Mouse (Mus musculus) spleen, adult 12 weeks (tissue): ENCODE measurements around the gene Kcnj12.

Source experiments
- DNase-seq: peaks from one replicate; pipeline ENCODE4 v3.0.0; 2022; ENCODE audit warnings: low spot score

Gene Kcnj12

DNA sequence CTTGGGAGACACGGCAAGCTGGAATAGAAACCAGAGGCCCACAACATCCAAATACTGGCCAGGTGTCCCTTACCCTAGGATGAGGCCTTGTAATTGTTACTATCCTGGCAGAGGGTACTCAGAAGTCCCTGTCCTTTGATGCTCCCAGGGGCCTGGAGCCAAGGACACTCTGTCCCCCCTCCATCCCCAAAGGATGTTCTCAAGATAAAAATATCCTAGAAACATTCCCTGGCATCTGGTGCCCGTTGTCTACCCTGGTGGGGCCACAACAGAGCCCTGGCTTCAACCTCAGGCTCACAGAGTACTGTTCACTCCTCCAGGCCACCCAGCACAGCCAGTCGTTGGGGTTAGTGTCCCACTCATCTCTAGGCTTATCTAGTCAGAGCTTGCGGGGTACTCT is 38.3 kb downstream of the Kcnj12 start:
- no peak for DNase-seq

DNA sequence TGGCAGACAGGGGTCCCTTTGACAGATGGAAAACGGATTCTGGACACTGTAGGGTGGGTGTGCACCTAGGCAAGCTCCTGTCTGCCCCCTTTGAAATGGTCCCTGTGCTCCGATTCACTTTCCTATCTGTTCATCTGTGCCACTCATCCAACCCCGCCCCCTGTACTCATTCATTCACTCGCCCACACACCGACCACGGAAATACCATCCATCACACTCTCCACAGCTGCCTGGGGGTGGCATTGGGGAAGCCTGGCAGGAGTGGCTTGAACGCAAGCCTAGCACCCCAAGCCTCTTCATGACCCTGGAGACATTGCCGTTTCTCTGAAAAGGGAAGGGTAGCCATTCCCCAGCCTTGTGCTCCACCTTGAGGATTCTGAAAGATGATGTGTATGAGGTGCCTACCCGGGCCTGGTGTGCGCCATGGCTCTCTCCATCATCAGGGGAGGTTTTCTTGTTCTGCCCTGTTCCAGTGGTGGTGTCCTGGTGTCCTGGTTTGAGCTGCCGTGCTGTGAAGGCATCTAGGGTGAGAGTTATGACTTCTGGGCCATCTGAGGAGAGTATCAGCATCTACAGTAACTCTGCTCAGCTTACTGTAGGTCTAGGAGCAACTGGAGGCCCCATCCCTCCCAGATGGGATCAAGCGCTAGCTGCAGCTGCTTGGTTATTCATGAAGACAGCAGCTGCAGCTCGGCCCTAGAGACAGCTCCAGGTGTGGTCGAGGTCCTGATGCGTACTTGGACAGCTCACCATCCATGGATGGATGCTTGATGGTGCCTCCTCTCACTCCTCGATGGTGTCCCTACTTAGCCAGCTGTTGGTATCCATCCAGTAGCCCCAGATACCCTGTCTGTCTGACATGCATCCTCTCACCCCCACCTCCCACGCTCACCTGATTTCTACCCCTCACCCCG is 40.4 kb downstream of the Kcnj12 start:
- no peak for DNase-seq

DNA sequence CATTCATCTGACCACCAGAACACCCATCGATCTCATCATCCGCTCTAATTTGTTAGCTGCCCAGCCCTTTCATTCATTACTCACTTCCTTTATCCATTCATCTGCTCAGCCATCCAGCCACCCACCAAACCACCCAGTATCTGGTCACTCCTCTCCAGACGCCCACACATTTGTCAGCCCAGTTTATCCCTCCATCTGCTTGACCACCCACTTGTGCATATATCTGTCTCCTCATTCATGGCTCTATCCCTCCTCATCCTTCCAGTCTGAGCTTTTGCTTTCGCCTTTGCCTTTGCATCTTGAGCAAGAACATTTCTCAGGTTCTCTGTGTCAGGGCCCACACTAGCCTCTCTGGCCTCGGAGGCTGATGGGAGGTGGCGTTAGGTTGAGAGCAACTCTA is 41.1 kb downstream of the Kcnj12 start:
- no peak for DNase-seq

DNA sequence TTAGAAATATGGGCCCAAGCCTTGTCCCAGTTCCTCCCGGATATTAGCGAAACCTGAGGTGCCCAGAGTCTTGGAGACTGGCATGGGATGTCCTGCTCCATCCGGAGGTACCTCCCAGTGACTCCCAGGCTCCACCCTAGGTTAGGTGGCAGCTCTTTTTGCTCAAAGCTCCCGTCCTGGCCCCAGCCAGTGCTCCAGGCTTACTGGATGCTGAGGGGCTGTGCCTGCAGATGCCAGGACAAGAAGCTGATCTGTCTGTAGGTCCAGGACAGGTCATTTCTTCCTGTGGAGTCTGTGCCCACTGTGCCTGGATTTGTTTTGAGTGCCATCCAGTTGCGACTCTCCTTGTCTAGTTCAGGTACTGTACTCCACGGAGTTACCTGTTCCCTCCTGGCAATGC is 43.3 kb downstream of the Kcnj12 start:
- DNase-seq, result no peak

DNA sequence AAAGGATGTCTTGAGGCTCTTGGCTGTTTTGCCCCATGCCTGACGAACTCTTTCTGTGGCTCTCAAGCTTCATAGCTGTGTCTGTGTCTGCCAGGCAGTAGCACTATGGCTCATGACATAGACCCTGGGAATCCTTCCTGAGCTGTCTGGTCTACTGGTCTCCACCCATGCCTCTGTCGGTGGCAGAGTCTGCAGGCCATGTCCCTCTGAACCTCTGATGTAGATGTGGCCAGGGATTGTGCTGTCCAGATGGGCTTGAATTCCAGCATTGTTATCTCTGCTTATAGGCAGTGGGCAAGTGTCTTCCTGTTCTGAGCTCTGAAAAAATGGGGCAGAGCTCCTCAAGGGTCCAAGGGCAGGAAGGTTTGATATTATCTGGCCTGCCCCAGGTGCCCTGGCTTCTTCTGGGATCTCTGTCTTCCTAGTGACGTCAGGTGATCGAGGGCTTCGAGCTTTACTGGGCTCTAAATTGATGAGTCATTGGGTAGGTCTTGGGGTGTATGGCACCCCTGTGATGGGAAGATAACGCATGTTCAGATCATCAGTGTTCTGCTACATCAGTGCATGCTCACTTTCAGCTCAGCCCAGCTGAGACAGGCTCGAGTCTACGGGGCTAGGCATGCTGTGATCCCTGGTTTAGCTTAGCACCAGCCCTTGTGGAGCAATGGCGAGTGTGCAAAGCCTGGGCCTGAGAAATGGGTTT is 44.9 kb downstream of the Kcnj12 start:
- DNase-seq, result no peak

DNA sequence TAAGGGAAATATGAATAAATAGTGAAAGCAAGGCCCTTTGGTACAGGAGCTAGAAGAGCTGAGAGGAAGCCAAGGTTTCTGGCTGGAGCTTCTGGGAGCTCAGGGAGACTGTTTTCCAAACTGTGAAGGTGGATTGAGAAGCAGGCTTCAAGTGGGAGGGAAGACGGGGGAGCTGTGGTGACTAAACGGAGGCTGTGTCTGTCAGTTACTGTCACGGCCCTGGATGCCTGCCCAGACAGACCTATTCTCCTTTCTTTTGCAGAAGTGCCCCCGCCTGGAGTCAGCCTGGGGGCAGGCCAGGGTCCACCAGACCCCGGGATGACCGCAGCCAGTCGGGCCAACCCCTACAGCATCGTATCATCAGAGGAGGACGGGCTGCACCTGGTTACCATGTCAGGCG is 46.5 kb downstream of the Kcnj12 start:
- no peak for DNase-seq

DNA sequence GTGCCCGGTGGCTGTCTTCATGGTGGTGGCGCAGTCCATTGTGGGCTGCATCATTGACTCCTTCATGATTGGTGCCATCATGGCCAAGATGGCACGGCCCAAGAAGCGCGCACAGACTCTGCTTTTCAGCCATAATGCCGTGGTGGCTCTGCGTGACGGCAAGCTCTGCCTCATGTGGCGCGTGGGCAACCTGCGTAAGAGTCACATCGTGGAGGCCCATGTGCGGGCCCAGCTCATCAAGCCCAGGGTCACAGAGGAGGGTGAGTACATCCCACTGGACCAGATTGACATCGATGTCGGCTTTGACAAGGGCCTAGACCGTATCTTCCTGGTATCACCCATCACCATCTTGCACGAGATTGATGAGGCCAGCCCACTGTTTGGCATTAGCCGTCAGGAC is 47.3 kb downstream of the Kcnj12 start:
- no peak for DNase-seq

DNA sequence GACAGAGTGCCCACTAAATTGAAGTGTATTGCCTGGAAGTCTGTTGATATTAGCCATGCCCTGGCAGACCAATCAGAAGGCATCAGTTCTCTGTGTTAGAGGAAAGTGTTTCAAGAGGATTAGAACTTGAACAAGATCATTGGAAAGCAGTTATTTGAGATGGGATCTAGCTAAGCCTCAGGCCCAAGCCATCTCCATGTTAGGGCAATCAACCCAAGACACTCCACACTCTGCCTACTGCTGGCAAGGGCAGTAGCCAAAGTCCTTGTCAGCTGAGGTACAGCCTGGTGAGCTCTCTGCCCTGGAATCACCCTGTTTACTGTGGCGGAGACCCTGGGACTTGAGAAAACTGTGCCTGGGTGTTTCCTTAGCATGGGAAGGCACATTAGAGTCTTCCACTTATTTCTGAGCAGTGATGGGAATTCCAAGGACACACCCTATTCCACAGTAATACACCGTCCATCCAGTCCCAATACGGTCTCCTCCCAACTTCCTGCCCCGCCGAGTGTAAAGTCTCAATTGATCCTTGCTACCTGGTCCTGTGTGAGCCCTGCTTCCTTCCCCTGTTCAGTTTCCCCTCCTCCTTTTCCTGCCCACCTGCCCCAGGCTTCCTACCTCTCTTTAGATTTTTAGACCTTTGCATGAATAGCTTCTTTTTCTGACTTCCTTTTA is 52.4 kb downstream of the Kcnj12 start:
- DNase-seq, result no peak

DNA sequence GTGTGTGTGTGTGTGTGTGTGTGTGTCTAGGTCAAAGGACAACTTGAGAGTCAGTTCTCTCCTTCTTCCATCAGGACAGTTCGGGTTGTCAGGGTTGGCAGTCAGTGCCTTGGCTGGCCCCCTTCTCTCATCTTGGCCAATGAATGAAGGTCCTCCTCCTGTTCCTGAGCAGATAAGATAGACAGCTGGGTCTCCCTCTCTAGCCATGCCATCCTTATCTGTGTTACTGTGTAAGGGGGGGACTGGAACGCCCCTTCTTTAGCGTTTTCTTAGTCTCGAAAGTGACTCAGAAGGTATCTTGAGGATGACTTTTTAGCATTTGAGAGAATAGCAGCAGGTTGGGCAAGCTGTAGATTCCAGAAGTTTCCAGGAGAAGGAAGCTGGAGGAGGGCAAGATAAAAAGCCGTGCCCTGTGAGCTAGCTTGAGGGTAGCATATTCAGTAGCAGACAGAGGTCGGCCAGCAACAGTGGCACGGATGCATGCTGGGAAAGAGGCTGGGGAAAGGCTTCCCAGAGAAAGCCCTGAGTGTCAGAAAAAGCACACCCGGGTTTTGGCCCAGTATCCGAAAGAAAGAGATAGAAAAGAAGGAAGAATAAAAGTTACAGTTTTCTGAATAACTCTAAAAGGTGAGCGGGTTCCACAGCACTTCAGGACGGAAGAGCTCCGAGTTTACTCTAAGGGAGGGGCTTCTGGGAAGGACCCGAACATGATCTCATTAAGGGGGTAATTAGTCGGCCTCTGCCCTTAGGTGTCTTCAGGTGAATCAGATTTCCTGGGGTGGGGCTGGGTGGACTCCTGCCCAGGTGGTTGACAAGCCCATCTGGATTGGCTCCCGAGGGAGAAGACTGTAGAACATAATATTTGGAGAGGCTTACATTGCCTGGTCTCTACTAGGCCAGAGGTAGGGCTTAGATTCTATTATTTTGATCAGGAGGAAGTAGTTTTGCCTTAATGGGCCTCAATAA is 53.3 kb downstream of the Kcnj12 start:
- no peak for DNase-seq

DNA sequence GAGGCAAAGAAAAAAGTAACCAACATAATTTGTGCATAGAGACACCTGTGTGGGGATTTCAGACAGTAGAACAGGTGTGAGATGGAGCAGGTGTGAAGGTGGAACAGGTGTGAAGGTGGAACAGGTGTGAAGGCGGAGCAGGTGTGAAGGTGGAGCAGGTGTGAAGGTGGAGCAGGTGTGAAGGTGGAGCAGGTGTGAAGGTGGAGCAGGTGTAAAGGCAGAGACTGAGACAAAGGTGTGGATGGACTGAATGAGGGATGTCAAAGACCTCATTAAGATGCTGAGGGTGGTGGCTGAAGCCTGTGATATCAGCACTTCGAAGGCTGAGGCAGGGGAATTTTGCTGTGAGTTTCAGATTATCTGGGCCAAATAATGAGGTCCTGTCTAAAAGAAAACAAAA is 59.3 kb downstream of the Kcnj12 start:
- no peak for DNase-seq

DNA sequence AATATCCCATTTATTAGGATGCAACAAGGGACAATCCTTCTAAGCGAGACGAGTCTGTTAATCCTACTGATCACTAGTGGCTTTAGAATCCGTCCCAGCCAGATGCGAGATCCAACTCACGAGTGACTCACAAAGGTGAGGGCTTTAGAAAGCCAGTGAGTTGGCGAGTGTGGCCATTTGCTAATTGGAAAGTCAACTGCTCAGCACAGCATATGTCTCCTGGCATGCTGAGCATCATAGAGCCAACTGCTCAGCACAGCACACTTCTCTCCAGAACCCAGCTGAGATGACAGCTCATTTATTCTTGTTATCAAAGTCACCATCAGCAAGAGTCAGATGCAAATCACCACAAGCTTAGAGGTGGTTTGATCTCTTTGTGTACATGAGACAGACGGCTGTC is 67.8 kb downstream of the Kcnj12 start:
- no peak for DNase-seq

DNA sequence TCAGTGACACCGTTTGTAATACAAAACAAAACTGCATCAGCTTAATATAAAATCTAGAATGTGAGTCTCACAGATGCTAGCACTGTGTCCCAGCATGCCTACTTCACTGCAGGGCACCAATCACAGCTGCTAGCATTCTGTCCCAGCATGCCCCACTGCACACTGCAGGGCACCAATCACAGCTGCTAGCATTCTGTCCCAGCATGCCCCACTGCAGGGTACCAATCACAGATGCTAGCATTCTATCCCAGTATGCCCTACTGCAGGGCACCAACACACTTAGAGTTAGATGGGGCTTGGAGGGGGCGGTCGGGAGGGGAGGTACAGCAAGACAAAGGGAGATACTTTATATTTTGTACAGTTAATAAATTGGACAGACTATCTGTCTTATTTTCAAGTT is 68.8 kb downstream of the Kcnj12 start:
- no peak for DNase-seq

DNA sequence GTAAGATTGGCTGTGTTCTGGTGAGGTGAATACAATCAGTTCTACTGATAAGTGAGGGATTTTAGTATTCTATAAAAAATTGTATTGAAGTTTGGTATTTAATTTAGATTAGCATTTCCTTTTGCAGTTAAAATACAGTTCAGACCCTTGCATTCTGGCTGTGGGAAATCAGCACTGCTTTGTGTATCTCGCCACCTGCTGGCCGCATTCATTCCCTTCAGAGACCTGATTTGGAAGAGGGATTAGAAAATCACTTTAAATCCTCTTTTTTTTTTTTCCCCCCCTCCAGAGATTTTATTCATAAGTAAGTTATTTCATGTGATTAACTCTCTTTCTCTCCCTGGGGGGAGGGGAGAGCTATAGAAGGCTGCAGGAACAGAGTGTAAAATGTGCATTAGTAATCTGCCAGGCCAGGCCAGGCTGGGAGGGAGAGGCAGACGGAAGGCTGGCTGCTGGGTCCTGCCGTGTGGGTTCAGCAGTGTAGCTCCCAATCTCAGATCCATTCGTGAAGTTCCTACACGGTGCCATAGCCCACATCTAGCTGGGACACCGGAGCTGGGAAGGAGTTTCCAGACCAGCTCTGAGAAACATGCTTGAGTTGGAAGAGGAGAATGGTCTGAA is 69.4 kb downstream of the Kcnj12 start:
- no peak for DNase-seq

DNA sequence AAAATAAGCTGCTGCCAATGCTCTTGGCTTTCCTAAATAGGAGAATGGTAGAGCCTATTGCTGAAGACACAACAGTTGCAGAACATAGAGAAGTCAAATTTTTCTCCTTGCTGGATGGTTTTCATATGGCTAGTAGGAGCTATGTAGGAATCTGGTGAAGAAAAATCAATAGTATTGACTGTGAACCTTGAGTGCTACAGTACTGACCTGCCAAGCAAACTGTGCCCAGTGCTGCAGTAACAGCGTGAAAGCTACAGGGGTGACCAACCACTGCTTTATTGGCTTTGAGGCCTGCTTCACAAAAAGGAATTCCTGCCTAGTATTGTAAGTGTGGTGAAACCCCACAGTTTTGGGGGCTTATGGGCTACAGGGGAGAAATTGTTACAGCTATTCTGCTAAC is 75.7 kb downstream of the Kcnj12 start:
- DNase-seq, result no peak

DNA sequence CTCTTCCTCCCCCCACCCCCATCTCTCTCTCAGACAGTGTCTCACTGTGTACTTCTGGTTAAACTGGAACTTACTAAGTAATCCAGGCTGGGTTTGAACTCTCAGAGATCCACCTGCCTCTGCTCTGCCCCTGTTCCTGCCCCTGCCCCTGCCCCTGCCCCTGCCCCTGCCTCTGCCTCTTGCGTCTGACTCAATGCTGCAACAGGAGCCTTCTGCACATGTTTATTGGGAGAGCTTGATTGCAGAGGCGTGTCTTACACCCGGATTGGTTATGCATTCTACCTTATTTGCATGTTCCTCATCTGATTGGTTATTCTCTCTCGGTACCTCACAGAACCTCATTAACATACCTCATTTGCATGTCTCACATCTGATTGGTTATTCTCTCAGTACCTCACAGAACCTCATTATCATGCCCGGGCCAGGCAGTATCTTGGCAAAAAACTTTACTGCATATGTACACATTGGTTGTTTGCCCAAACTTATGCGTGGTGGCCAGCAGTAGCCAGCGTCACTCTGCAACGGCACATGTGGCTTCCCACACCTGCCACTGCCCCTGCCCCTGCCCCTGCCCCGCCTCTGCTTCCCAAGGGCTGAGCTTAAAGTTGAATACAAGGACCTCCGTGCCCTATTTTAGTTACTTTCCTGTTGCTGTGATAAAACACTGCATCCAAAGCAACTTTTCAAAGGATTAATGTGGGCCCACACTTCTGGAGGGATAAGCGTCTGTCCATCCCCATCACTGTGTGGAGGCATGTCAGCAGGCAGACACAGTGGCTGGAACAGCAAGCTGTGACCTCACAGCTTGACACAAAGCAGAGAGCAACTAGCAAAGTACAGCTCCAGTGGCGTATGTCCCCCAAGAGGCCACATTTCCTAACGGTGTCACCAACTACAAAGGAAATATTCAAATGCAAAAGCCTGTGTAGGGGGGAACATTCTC is 80.3 kb downstream of the Kcnj12 start:
- no peak for DNase-seq

DNA sequence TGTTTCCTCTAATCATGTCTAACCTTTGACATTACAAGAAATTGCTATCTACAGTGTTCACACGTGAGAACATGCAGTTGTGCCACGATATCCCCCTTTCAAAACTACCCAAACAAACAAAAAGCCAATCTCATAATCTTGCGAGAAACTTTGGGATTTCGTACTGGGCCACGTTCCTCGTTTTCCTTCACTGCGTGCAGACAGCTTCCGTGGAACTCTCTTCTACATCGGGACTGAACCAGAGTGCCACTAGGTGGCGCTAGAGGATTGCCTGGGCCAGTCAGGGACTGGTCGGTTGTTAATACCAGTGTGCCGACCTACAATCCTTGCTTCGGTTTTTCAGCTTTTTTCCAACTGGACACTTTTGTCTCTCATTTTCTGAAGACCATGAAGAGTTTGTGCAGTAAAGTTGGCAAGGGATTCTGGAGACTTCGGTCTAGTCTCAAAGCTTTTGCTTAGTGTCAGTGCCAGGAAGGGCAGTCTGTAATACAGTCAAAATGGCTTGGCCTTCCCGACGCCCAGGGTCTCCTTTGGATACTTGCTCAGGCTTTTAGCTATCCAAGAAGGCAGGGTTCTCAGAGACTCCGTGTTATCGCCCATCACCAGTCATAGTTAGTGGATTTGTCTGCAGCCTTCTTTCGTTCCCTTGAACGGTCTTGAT is 82.0 kb downstream of the Kcnj12 start:
- DNase-seq, result peak; percentile 67

DNA sequence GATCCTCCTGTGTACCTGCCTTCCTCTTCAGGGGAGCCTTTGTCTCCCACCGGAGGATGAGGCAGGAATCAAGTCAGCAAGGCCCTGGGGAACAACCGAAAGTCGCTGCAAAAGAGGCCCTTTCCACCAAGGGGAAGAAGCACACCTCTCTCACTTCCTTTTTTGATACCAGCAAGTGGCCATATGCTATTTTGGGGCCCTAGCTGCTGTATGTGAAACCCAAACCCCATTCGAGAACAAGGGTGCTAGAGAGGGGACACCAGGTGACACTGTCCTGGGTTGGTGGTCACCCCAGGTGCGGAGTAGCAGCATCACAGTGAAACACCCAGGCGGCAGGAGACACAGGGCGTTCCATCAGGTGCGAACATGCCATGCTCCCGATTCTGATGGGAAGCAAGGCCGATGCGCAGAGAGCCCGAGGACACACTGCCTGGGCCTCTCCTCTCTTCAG is 86.6 kb downstream of the Kcnj12 start:
- DNase-seq, result peak; percentile 30

DNA sequence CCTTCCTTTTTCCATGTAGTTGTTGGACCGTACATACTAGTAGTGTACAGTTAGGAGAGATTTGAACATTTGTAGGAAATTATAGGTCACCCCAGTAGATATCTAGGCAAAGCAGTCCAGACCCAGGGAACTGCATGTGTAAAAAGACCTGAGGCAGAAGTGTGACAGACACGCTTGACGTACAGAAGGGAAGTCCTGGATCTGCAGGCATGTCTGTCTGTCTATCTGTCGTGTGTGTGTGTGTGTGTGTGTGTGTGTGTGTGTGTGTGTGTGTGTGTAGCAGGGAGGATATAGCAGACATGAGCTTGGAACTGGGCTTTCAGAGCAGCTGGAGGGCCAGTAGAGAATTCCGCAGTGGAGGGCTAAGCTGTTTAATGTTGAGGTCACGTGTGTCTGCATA is 87.3 kb downstream of the Kcnj12 start:
- DNase-seq, result no peak

DNA sequence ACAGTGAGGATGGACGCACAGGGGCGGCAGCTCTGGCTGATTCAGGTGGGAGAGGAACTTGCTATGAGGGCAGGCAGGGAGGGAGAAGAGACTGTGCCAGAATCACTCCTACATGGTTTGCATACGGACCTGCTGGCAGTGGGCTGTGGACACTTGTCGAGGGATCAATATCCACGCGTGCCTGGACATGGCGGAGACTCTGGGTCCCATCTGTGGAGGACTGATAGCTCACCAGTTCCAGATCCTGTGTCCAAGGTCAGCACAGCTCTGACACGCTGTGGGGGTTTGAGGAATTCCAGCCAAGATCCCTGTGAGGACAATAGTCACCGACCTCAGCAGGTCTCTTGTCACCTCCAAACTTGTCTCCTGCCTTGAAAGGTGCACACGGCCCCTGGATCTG is 87.7 kb downstream of the Kcnj12 start:
- no peak for DNase-seq

DNA sequence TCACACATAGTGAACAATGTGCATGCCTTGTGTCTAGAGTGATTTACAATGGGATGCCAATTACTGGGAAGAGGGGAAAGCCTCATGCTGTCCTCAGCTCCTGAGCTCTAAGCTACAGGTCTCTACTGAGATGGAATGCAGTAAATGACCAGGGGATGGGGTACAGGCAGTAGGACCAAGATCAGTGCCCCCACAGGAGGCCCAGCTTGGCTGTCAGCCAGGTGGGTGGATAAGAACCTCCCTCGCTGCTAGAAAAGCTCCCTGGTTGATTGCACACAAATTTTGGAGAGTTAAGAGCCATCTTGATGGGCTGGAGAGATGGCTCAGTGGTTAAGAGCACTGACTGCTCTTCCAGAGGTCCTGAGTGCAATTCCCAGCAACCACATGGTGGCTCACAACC is 88.6 kb downstream of the Kcnj12 start:
- DNase-seq, result no peak
